Mouse (Mus musculus) small intestine, adult 2 months (tissue): Measurements from ENCODE around the gene Gnat1.

Experiments used
- CTCF ChIP-seq: fragments of 200-500 bp; IDR thresholded peaks from 2 replicates; pipeline ENCODE4 v1.5.1; 2012; ENCODE audit warnings: low read depth, mild to moderate bottlenecking, control low read depth, inconsistent platforms, low read length, moderate library complexity, mixed read lengths; ENCODE audit not compliant: insufficient replicate concordance, insufficient read length; ENCODE audit errors: extremely low read depth
- POLR2A ChIP-seq: fragments of 200-500 bp; IDR thresholded peaks from 2 replicates; pipeline ENCODE4 v1.6.1; 2012; ENCODE audit warnings: low read depth, mild to moderate bottlenecking, control low read depth, inconsistent platforms, low read length, moderate library complexity

- TF ChIP-seq POLR2A (no peak), CTCF (no peak)
Observed at GRCm38 (mm10) chr9:107697811-107698521, 18.5 kb upstream of the Gnat1 start.
